22 mouse cellular contexts compared by ENCODE assay signal in genomic region chr1:186673166-186673565, GRCm38 (mm10). TPM values are rescaled to one million over a fixed set of nuclear protein-coding genes. Genes with fewer than 3 reads are reported as not detected.
A peak's percentile ranks its signal among the peaks of the same experiment; 100 is the strongest.
DNase-seq lines count a peak whose midpoint lies in the region; ATAC-seq and TF ChIP-seq lines count a peak whose summit lies in the region.
"Had no signal": no experiment of that assay in that cellular context is flagged by ENCODE, and none has a peak within 500 bp of the region (broad histone marks: within the 10 kb centered on the region; RNA-seq: fewer than 3 reads in every experiment).

No protein-coding gene starts in this region.

- H3K27ac ChIP-seq in hindbrain, postnatal 0 days = no peak overlapping the region
- H3K27ac ChIP-seq in hindbrain, embryonic 11.5 days (ENCODE audit: low read depth, low read length) = no peak overlapping the region
- H3K27ac ChIP-seq in limb, embryonic 12.5 days = 0 out of 2 replicates have a peak overlapping the region, but pooled peaks have one; percentile 7
- no peak overlapping the region for H3K27ac ChIP-seq in limb, embryonic 10.5 days
- H3K27ac ChIP-seq: embryonic facial prominence, embryonic 13.5 days; embryonic facial prominence, embryonic 15.5 days; forebrain, embryonic 10.5 days; forebrain, embryonic 12.5 days had no signal

- ATAC-seq in hindbrain, postnatal 0 days = no peak
- ATAC-seq in hindbrain, embryonic 11.5 days (ENCODE audit: low FRiP score) = no peak
- no peak for ATAC-seq in limb, embryonic 12.5 days (ENCODE audit: insufficient number of reproducible peaks, insufficient read depth, low FRiP score, low TSS enrichment, low read depth)
- ATAC-seq: forebrain, embryonic 14.5 days; forebrain, embryonic 16.5 days had no signal

- 39% methylated on average over 4 of the region's 4 CpGs for WGBS in hindbrain, postnatal 0 days
- 61% methylated on average over 4 of the region's 4 CpGs for WGBS in hindbrain, embryonic 11.5 days
- WGBS in limb, embryonic 12.5 days = 82% methylated on average over 4 of the region's 4 CpGs
- WGBS in limb, embryonic 10.5 days = 81% methylated on average over 4 of the region's 4 CpGs

- H3K4me2 ChIP-seq in hindbrain, postnatal 0 days (ENCODE audit: low read depth, low read length) = no peak overlapping the region
- no peak overlapping the region for H3K4me2 ChIP-seq in hindbrain, embryonic 11.5 days (replicated peaks; ENCODE audit: low read depth, low read length)
- no peak overlapping the region for H3K4me2 ChIP-seq in limb, embryonic 12.5 days
- H3K4me2 ChIP-seq: embryonic facial prominence, embryonic 13.5 days; embryonic facial prominence, embryonic 15.5 days; forebrain, embryonic 12.5 days had no signal

- TF ChIP-seq CTCF in hindbrain, postnatal 0 days (IDR thresholded peaks at IDR 0.05; ENCODE audit: low read depth) = no peak

- H3K9me3 ChIP-seq in hindbrain, postnatal 0 days (ENCODE audit: low read length) = no peaks in the 10 kb centered on the region
- no peaks in the 10 kb centered on the region for H3K9me3 ChIP-seq in hindbrain, embryonic 11.5 days (ENCODE audit: control insufficient read depth, low read length)
- H3K9me3 ChIP-seq in limb, embryonic 12.5 days = no peaks in the 10 kb centered on the region
- H3K9me3 ChIP-seq in limb, embryonic 10.5 days (replicated peaks) = no peaks in the 10 kb centered on the region
- H3K9me3 ChIP-seq: embryonic facial prominence, embryonic 13.5 days; embryonic facial prominence, embryonic 15.5 days; forebrain, embryonic 10.5 days; forebrain, embryonic 12.5 days had no signal

- H3K4me1 ChIP-seq in hindbrain, postnatal 0 days (ENCODE audit: insufficient read depth, low read length) = peaks cover 9% of the 10 kb centered on the region; the same call in 1 of the 2 replicates
- H3K4me1 ChIP-seq in hindbrain, embryonic 11.5 days (replicated peaks; ENCODE audit: control insufficient read depth, insufficient read depth, low read length) = no peaks in the 10 kb centered on the region
- H3K4me1 ChIP-seq in limb, embryonic 12.5 days (replicated peaks) = peaks cover 29% of the 10 kb centered on the region
- peaks cover 22% of the 10 kb centered on the region for H3K4me1 ChIP-seq in limb, embryonic 10.5 days

- H3K9ac ChIP-seq in hindbrain, postnatal 0 days (replicated peaks; ENCODE audit: low read length) = no peak overlapping the region
- H3K9ac ChIP-seq in hindbrain, embryonic 11.5 days (ENCODE audit: low read depth, low read length) = no peak overlapping the region
- no peak overlapping the region for H3K9ac ChIP-seq in limb, embryonic 12.5 days (replicated peaks)
- H3K9ac ChIP-seq: embryonic facial prominence, embryonic 13.5 days; embryonic facial prominence, embryonic 15.5 days; forebrain, embryonic 12.5 days had no signal

- no peak overlapping the region for H3K4me3 ChIP-seq in hindbrain, postnatal 0 days (ENCODE audit: low read length)
- no peak overlapping the region for H3K4me3 ChIP-seq in hindbrain, embryonic 11.5 days (ENCODE audit: low read depth, low read length)
- no peak overlapping the region for H3K4me3 ChIP-seq in limb, embryonic 12.5 days (replicated peaks)
- no peak overlapping the region for H3K4me3 ChIP-seq in limb, embryonic 10.5 days
- H3K4me3 ChIP-seq: embryonic facial prominence, embryonic 13.5 days; embryonic facial prominence, embryonic 15.5 days; erythroblast, embryonic 14.5 days; forebrain, embryonic 10.5 days; forebrain, embryonic 12.5 days had no signal

- H3K36me3 ChIP-seq in hindbrain, postnatal 0 days (ENCODE audit: insufficient read depth, low read length) = no peaks in the 10 kb centered on the region
- H3K36me3 ChIP-seq in hindbrain, embryonic 11.5 days (ENCODE audit: control insufficient read depth, insufficient read depth, low read length) = no peaks in the 10 kb centered on the region
- peaks cover 19% of the 10 kb centered on the region; the same call in 1 of the 2 replicates for H3K36me3 ChIP-seq in limb, embryonic 12.5 days
- H3K36me3 ChIP-seq in limb, embryonic 10.5 days = peaks cover 9% of the 10 kb centered on the region; the same call in 1 of the 2 replicates
- H3K36me3 ChIP-seq: embryonic facial prominence, embryonic 15.5 days; forebrain, embryonic 10.5 days; forebrain, embryonic 12.5 days had no signal

- peak; percentile 26 to 44 for DNase-seq in cerebellum, postnatal 14 days
- no peak for DNase-seq in cerebellum, adult 11-12 months
- DNase-seq in hindbrain, postnatal 0 days (ENCODE audit: low spot score) = peak; percentile 19
- DNase-seq in hindbrain, embryonic 11.5 days (ENCODE audit: low spot score) = no peak
- DNase-seq in limb, embryonic 10.5 days (ENCODE audit: low spot score) = no peak
- DNase-seq: adrenal gland, adult 2 months; adrenal gland, postnatal 10 days; adrenal gland, postnatal 25 days; cerebellum, adult 18-20 months; cerebellum, adult 8-10 months; cerebellum, adult 9-11 months; cerebellum, postnatal 36 days; embryo, embryonic 11 days had no signal

- no peaks in the 10 kb centered on the region for H3K27me3 ChIP-seq in hindbrain, postnatal 0 days (ENCODE audit: insufficient read depth, low read length)
- no peaks in the 10 kb centered on the region for H3K27me3 ChIP-seq in hindbrain, embryonic 11.5 days (ENCODE audit: control insufficient read depth, insufficient read depth, low read length)
- H3K27me3 ChIP-seq in limb, embryonic 12.5 days = no peaks in the 10 kb centered on the region
- no peaks in the 10 kb centered on the region for H3K27me3 ChIP-seq in limb, embryonic 10.5 days (ENCODE audit: low read depth, poor library complexity, severe bottlenecking)
- H3K27me3 ChIP-seq: embryonic facial prominence, embryonic 13.5 days; embryonic facial prominence, embryonic 15.5 days; forebrain, embryonic 12.5 days had no signal

RNA-seq across cellular contexts. Expression of gene Tgfb2, which starts 32.6 kb away (rescaled TPM):
- 12.2 and 13.1 TPM in 2 replicates for total RNA-seq in hindbrain, postnatal 0 days (2014; rRNA removed)
- 30.6 TPM in 2 replicates for polyA plus RNA-seq in hindbrain, postnatal 0 days (2015; fragmentation: Nextera tagmentation; extraction: Ambion mirVana)
- polyA plus RNA-seq in hindbrain, embryonic 11.5 days (2014; fragmentation: Nextera tagmentation; extraction: Ambion mirVana) = 23.9 and 24.7 TPM in 2 replicates
- 81.9 and 83.7 TPM in 2 replicates for polyA plus RNA-seq in limb, embryonic 12.5 days (2016; fragmentation: Nextera tagmentation; extraction: Ambion mirVana)
- 21.8 and 39.7 TPM in 2 replicates for polyA plus RNA-seq in limb, embryonic 10.5 days (2016; fragmentation: Nextera tagmentation; extraction: Ambion mirVana)
- total RNA-seq: common myeloid progenitor, adult 5-6 weeks had no signal
- polyA plus RNA-seq: erythroblast, embryonic 14.5 days had no signal

Comparison
In these comparisons a context has a peak if more than half of its experiments do, and no peak if none do; other contexts are left out.
1. DNase-seq: peak in cerebellum, postnatal 14 days (2 of 2) and hindbrain, postnatal 0 days (single experiment); none in cerebellum, adult 11-12 months (single experiment), hindbrain, embryonic 11.5 days (single experiment) and limb, embryonic 10.5 days (single experiment).